Mouse (Mus musculus) hindbrain, postnatal 0 days (tissue): ENCODE results near the gene Rgl1. TPM values are rescaled to one million over a fixed set of nuclear protein-coding genes. Genes with fewer than 3 reads are reported as not detected.

Experiments
- ATAC-seq: fragments of 200-750 bp; cut with Nextera tagmentation; 2 replicates; pipeline ENCODE4 v1.8.0; 2017; ENCODE audit warnings: mild to moderate bottlenecking, moderate TSS enrichment, moderate library complexity
- DNase-seq: peaks from one replicate; pipeline ENCODE4 v3.0.0-alpha.2; 2015; ENCODE audit warnings: low spot score
- H3K27ac ChIP-seq: fragments of 300-500 bp; sonication (generic); 2 replicates; pipeline ENCODE4 v1.5.1; 2014; ENCODE audit warnings: mild to moderate bottlenecking
- H3K27me3 ChIP-seq: fragments of 300-500 bp; sonication (generic); 2 replicates; pipeline ENCODE4 v1.6.1; 2014; ENCODE audit warnings: low read length, mixed read lengths; ENCODE audit not compliant: insufficient read depth
- H3K36me3 ChIP-seq: fragments of 300-500 bp; sonication (generic); 2 replicates; pipeline ENCODE4 v1.6.1; 2014; ENCODE audit warnings: low read length, mixed read lengths; ENCODE audit not compliant: insufficient read depth
- H3K4me1 ChIP-seq: fragments of 300-500 bp; sonication (generic); 2 replicates; pipeline ENCODE4 v1.6.1; 2014; ENCODE audit warnings: antibody characterized with exemption, low read length, mixed read lengths; ENCODE audit not compliant: insufficient read depth
- H3K4me2 ChIP-seq: fragments of 300-500 bp; sonication (generic); 2 replicates; pipeline ENCODE4 v1.6.1; 2014; ENCODE audit warnings: low read depth, mild to moderate bottlenecking, low read length, moderate library complexity, mixed read lengths
- H3K4me3 ChIP-seq: fragments of 300-500 bp; sonication (generic); 2 replicates; pipeline ENCODE4 v1.5.1; 2014; ENCODE audit warnings: low read length
- H3K9ac ChIP-seq: fragments of 300-500 bp; sonication (generic); replicated peaks from 2 replicates; pipeline ENCODE4 v1.6.1; 2014; ENCODE audit warnings: mild to moderate bottlenecking, low read length, moderate library complexity, mixed read lengths
- H3K9me3 ChIP-seq: fragments of 300-500 bp; sonication (generic); 2 replicates; pipeline ENCODE4 v1.6.1; 2016; ENCODE audit warnings: low read length, mixed read lengths
- CTCF ChIP-seq: IDR thresholded peaks from 2 replicates; pipeline ENCODE4 v1.5.1; 2016; ENCODE audit warnings: antibody characterized with exemption, control low read depth, low read depth
- WGBS: fragments of 180-500 bp; shearing (Covaris S2); extraction: QIAGEN DNeasy Blood & Tissue Kit; methylation state at CpG from one replicate; pipeline ENCODE4 v1.1.7; 2014; 5-methylcytosine and 5-hydroxymethylcytosine counted together
- polyA plus RNA-seq: library from polyadenylated mRNA; unstranded; fragments of >200 nt; fragmentation: Nextera tagmentation; extraction: Ambion mirVana; gene quantifications from 2 replicates; pipeline ENCODE4 v1.2.1, GENCODE M21; 2015
- total RNA-seq: library from RNA; depleted of rRNA; stranded (reverse); fragments of >200 nt; gene quantifications from 2 replicates; pipeline ENCODE4 v1.2.3, GENCODE M21; 2014

Rgl1 gene
- total and polyA plus RNA-seq, 2 experiments from 2014 or later = 16.1 to 17.0 TPM

DNA sequence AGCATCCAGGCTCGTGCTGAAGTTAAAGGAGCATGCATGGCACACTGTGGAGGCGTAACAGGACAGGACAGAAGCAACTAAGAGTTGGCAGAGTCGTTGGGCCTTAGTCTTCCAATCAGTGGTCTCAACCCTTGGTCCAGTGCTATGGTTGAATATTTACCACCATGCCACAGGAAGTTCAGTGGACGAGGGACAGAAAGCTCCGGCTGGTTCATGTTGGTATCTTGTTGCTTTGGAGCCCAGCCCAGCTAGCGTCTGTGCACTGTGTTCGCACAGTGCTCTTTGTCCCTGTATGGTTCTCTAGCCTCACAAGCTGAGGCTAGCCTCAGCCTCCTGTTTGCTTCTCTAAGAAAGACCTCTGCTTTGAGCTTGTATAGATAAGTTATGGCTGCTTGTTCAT is 231.6 kb downstream of the Rgl1 start:
- no peak for TF ChIP-seq CTCF
- Histone ChIP-seq H3K27ac (no peak overlapping the region), H3K9me3 (no peaks in the 10 kb centered on the region), H3K36me3 (no peaks in the 10 kb centered on the region), H3K27me3 (no peaks in the 10 kb centered on the region), H3K4me1 (no peaks in the 10 kb centered on the region), H3K4me3 (no peak overlapping the region), H3K4me2 (no peak overlapping the region), H3K9ac (no peak overlapping the region)
- 89% methylated on average over 7 of the region's 7 CpGs for WGBS
- DNase-seq = no peak
- no peak for ATAC-seq

GRCm38 (mm10) chr1:152531498-152531897 is 234.7 kb downstream of the Rgl1 start:
- Histone ChIP-seq H3K4me1 (no peaks in the 10 kb centered on the region), H3K4me2 (no peak overlapping the region), H3K9ac (no peak overlapping the region), H3K4me3 (no peak overlapping the region), H3K9me3 (no peaks in the 10 kb centered on the region), H3K27me3 (no peaks in the 10 kb centered on the region), H3K27ac (no peak overlapping the region), H3K36me3 (0 out of 2 replicates have a peak, but pooled peaks cover 6% of the 10 kb centered on the region)
- no peak for TF ChIP-seq CTCF
- WGBS = 69% methylated on average over 15 of the region's 15 CpGs
- ATAC-seq = peak; percentile 35; the same call in 1 of the 2 replicates
- no peak for DNase-seq

- Histone ChIP-seq H3K9me3 (no peaks in the 10 kb centered on the region), H3K36me3 (peaks cover 6% of the 10 kb centered on the region; the same call in 1 of the 2 replicates), H3K9ac (no peak overlapping the region), H3K4me2 (no peak overlapping the region), H3K4me3 (no peak overlapping the region), H3K27ac (no peak overlapping the region), H3K4me1 (peaks cover 3% of the 10 kb centered on the region; the same call in 1 of the 2 replicates), H3K27me3 (no peaks in the 10 kb centered on the region)
- ATAC-seq = no peak
- no peak for DNase-seq
- 93% methylated on average over 3 of the region's 3 CpGs for WGBS
- no peak for TF ChIP-seq CTCF
Observed at GRCm38 (mm10) chr1:152528778-152529177, 237.4 kb downstream of the Rgl1 start.

GRCm38 (mm10) chr1:152528214-152528613 is 237.9 kb downstream of the Rgl1 start:
- Histone ChIP-seq H3K9me3 (no peaks in the 10 kb centered on the region), H3K4me2 (no peak overlapping the region), H3K27me3 (no peaks in the 10 kb centered on the region), H3K4me3 (no peak overlapping the region), H3K36me3 (peaks cover 6% of the 10 kb centered on the region; the same call in 1 of the 2 replicates), H3K4me1 (peaks cover 3% of the 10 kb centered on the region; the same call in 1 of the 2 replicates), H3K27ac (no peak overlapping the region), H3K9ac (no peak overlapping the region)
- 85% methylated on average over 6 of the region's 6 CpGs for WGBS
- TF ChIP-seq CTCF = no peak
- DNase-seq = no peak
- no peak for ATAC-seq

DNA sequence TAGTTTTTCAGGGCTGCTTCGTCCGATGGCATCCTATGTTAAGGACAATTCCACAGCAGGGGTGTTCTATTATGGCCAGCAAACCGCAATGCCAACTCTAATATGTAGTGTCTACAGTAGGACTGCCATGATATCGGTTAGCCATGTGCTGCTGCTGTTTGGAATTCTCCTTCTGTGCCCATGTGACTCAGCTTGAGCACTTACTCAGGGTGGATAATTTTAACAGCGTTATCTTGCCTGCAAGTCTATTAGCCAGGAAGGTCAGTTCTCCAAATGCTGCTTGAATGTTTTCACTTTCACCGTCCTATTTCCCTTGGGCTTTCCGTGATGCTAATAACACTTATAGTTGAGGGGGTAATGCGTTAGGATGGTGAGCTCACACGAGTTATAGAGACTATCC is 240.0 kb downstream of the Rgl1 start:
- no peak for TF ChIP-seq CTCF
- peak; percentile 7 for DNase-seq
- Histone ChIP-seq H3K4me2 (no peak overlapping the region), H3K27ac (no peak overlapping the region), H3K4me1 (peaks cover 3% of the 10 kb centered on the region; the same call in 1 of the 2 replicates), H3K9ac (no peak overlapping the region), H3K36me3 (peaks cover 12% of the 10 kb centered on the region), H3K27me3 (no peaks in the 10 kb centered on the region), H3K4me3 (no peak overlapping the region), H3K9me3 (no peaks in the 10 kb centered on the region)
- 58% methylated on average over 9 of the region's 9 CpGs for WGBS
- ATAC-seq = no peak

DNA sequence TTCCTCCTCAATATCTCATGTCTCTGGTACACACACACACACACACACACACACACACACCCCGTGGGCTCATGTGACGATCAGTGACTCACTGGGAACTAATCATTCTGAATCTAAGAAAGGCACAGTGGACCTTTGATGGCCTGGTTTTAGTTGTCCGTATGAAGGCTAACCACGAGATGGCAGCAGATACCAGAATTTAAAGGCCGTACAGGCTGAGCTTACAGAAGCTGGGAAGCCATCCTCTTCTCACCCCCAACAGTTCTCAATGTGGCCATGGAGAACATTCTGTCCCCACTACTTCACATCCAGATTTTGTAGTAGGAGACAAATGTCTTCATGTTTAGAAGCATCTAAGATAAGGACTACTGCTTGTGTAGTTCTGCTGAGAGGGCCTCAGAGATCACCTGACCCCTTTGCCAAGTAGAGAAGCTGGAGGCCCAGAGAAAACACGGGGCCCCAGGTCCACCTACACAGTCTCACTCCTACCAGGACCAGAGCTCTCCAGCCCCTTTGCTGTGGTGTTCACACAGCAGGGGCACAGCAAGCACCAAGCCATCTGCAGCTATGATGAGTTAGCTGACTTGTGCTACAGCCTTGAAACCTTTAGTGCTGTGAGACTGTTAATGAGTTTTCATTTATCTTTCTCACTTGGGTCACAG is 241.0 kb downstream of the Rgl1 start:
- Histone ChIP-seq H3K27ac (no peak overlapping the region), H3K4me1 (peaks cover 3% of the 10 kb centered on the region; the same call in 1 of the 2 replicates), H3K9me3 (no peaks in the 10 kb centered on the region), H3K36me3 (peaks cover 12% of the 10 kb centered on the region), H3K4me3 (no peak overlapping the region), H3K27me3 (no peaks in the 10 kb centered on the region), H3K4me2 (no peak overlapping the region), H3K9ac (no peak overlapping the region)
- 15% methylated on average over 6 of the region's 6 CpGs for WGBS
- ATAC-seq = peak; percentile 85
- peak; percentile 88 for TF ChIP-seq CTCF
- DNase-seq = peak; percentile 93

DNA sequence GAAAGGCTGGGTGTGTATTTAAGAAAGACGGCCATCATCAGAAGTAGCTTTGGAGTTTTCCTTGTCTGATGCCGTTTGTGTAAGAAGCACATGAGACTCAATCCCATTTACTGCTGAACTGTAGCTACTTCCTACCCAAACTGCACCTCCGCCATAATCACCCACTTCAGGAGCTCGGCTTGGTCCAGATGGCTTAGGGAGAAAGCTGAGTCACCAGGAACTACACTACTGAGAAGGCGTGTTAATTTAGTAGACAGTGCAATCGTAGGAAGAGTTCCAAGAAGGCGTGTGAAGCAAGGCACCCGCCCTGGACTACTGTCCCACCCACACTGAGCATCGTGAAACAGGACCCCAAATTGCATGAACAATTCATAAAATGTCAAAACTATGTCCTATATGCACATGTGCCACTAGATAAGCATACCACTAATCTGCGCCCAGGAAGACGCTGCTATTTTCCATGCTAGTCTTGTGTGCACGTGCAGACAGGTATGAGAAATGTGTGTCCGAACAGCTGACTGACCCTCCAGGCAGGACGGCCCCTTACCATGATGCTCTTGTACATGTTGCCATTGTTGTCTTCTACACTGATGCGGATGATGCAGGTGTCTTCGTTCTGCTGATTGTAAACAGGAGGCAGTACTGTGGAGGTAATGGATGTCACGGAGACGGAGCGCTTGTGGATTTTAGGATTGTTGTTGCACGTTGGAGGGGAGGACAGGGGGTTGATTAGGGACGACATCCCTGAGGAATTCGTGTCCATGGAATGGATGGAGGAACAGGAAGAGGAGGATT is 241.9 kb downstream of the Rgl1 start:
- 85% methylated on average over 22 of the region's 22 CpGs for WGBS
- peaks cover 19% of the 10 kb centered on the region for H3K36me3 ChIP-seq
- H3K4me1 ChIP-seq = peaks cover 3% of the 10 kb centered on the region; the same call in 1 of the 2 replicates
- no peaks in the 10 kb centered on the region for H3K9me3 ChIP-seq
- TF ChIP-seq CTCF = no peak
- no peak overlapping the region for H3K9ac ChIP-seq
- ATAC-seq (no peak), DNase-seq (no peak)
- no peak overlapping the region for H3K4me2 ChIP-seq
- no peak overlapping the region for H3K27ac ChIP-seq
- H3K27me3 ChIP-seq = no peaks in the 10 kb centered on the region
- no peak overlapping the region for H3K4me3 ChIP-seq
